Mouse (Mus musculus) thymus, adult 2 months (tissue): Measurements from ENCODE around the gene Cav3.

Experiments used
- CTCF ChIP-seq: fragments of 200-500 bp; IDR thresholded peaks from 2 replicates; pipeline ENCODE4 v1.5.1; 2012; ENCODE audit warnings: mild to moderate bottlenecking, control low read depth, low read length, moderate library complexity, borderline replicate concordance; ENCODE audit not compliant: control insufficient read depth, poor library complexity, insufficient read depth; ENCODE audit errors: extremely low read depth
- POLR2A ChIP-seq: fragments of 200-500 bp; IDR thresholded peaks from 2 replicates; pipeline ENCODE4 v1.6.1; 2012; ENCODE audit warnings: mild to moderate bottlenecking, low read length, control low read depth, moderate library complexity; ENCODE audit not compliant: control insufficient read depth, poor library complexity, insufficient read depth; ENCODE audit errors: extremely low read depth

GRCm38 (mm10) chr6:112494620-112495081 is 35.3 kb downstream of the Cav3 start:
- TF ChIP-seq CTCF (no peak), POLR2A (no peak)
